Mouse (Mus musculus) hindbrain, embryonic 15.5 days (tissue): ENCODE results near the gene Pagr1b. TPM values are rescaled to one million over a fixed set of nuclear protein-coding genes. Genes with fewer than 3 reads are reported as not detected.

Source experiments
- ATAC-seq: fragments of 200-750 bp; cut with Nextera tagmentation; 2 replicates; pipeline ENCODE4 v1.8.0; 2017; ENCODE audit warnings: low read depth, moderate number of reproducible peaks, moderate TSS enrichment; ENCODE audit not compliant: low FRiP score
- H3K27ac ChIP-seq: fragments of 300-500 bp; sonication (generic); replicated peaks from 2 replicates; pipeline ENCODE4 v1.5.1; 2015; ENCODE audit warnings: mild to moderate bottlenecking, inconsistent platforms
- H3K27me3 ChIP-seq: fragments of 300-500 bp; sonication (generic); 2 replicates; pipeline ENCODE4 v1.6.1; 2015; ENCODE audit warnings: control low read depth, inconsistent platforms
- H3K36me3 ChIP-seq: fragments of 300-500 bp; sonication (generic); 2 replicates; pipeline ENCODE4 v1.6.1; 2015; ENCODE audit warnings: control low read depth, inconsistent platforms
- H3K4me1 ChIP-seq: fragments of 300-500 bp; sonication (generic); replicated peaks from 2 replicates; pipeline ENCODE4 v1.6.1; 2015; ENCODE audit warnings: control low read depth, inconsistent platforms
- H3K4me2 ChIP-seq: fragments of 300-500 bp; sonication (generic); 2 replicates; pipeline ENCODE4 v1.6.1; 2015; ENCODE audit warnings: moderate library complexity, mild to moderate bottlenecking, inconsistent platforms
- H3K4me3 ChIP-seq: fragments of 300-500 bp; sonication (generic); 2 replicates; pipeline ENCODE4 v1.5.1; 2015; ENCODE audit warnings: mild to moderate bottlenecking, inconsistent platforms
- H3K9ac ChIP-seq: fragments of 300-500 bp; sonication (generic); 2 replicates; pipeline ENCODE4 v1.6.1; 2015; ENCODE audit warnings: inconsistent platforms
- H3K9me3 ChIP-seq: fragments of 300-500 bp; sonication (generic); 2 replicates; pipeline ENCODE4 v1.6.1; 2016; ENCODE audit warnings: control low read depth, inconsistent platforms
- WGBS: fragments of 180-500 bp; shearing (Covaris S2); methylation state at CpG from one replicate; pipeline ENCODE4 v1.1.7; 2015; 5-methylcytosine and 5-hydroxymethylcytosine counted together
- microRNA-seq: library from miRNA; unstranded; fragments of <30 nt; microRNA quantifications from one replicate; pipeline ENCODE4, GENCODE M21; 2016
- polyA plus RNA-seq: library from polyadenylated mRNA; unstranded; fragments of >200 nt; fragmentation: Nextera tagmentation; extraction: Ambion mirVana; gene quantifications from 2 replicates; pipeline ENCODE4 v1.2.1, GENCODE M21; 2015

The Pagr1b gene
- polyA plus RNA-seq, 1 experiment from 2014 or later = not detected

DNA sequence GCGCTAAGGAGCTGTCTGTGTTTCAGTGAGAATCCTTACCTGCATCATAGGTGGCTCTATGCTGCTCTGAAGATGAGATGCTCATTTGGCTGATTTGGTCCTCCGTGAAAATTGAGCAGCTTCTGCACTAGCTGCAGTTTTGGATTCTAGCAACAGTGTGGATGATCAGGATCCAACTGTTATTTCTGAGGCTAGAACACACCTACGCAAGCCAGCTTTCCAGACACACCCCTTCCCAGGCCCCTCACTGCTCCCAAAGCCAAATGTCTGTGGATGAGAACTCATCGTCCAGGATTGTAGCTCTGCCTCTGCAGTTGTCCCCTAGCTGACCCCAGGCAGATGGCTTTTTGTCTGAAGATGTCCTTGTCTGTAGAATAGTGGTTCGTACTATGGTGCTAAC lies 55.2 kb downstream of the Pagr1b start:
- WGBS = 84% methylated on average over 5 of the region's 5 CpGs
- H3K36me3 ChIP-seq = peaks cover 74% of the 10 kb centered on the region
- H3K27ac ChIP-seq = no peak overlapping the region
- no peaks in the 10 kb centered on the region for H3K9me3 ChIP-seq
- ATAC-seq = no peak
- H3K4me1 ChIP-seq = no peaks in the 10 kb centered on the region
- H3K4me3 ChIP-seq = no peak overlapping the region
- no peak overlapping the region for H3K9ac ChIP-seq
- 0 out of 2 replicates have a peak, but pooled peaks cover 7% of the 10 kb centered on the region for H3K27me3 ChIP-seq
- no peak overlapping the region for H3K4me2 ChIP-seq

DNA sequence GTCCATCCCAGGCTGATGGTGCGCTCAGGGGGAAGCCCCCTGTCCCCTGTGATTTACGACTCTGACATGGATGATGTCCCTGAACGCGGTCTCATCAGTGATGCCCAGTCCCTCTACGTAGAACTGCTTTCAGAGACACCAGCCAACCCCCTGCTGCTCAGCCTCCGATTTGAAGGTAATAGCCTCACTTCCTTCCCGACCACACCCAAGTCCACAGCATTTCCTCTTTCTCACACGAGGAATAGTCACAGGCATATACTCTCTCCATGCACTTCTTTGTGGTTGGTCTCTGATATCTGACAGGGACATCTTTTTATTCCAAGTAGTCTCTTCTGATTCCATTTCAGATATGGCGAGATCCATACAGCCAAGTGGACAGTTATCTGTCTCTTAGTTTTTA lies 56.5 kb downstream of the Pagr1b start:
- Histone ChIP-seq H3K9ac (no peak overlapping the region), H3K4me1 (no peaks in the 10 kb centered on the region), H3K27ac (no peak overlapping the region), H3K9me3 (no peaks in the 10 kb centered on the region), H3K36me3 (peaks cover 71% of the 10 kb centered on the region), H3K4me3 (no peak overlapping the region), H3K27me3 (0 out of 2 replicates have a peak, but pooled peaks cover 7% of the 10 kb centered on the region), H3K4me2 (no peak overlapping the region)
- WGBS = 74% methylated on average over 9 of the region's 9 CpGs
- ATAC-seq = no peak

DNA sequence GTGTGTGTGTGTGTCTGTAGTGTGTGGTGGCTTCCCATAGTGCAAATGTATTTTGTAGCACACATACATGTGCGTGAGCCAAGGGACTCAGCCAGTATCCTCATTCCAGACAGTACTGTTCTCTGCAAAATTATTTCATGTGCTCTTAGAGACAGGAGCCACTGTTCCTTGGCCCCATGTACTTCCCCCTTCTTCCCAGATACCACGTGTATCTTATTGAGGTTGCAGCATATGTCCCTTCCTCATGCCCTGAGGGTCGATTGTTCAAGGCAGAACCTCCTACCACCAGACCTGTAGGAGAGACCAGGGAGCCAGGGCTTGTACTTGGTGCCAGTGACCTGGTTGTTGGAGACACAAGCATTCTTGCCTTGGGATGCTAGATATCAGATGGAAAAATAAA lies 61.2 kb downstream of the Pagr1b start:
- no peak for ATAC-seq
- Histone ChIP-seq H3K9me3 (no peaks in the 10 kb centered on the region), H3K27me3 (no peaks in the 10 kb centered on the region), H3K4me3 (no peak overlapping the region), H3K4me2 (no peak overlapping the region), H3K36me3 (peaks cover 38% of the 10 kb centered on the region), H3K4me1 (peaks cover 20% of the 10 kb centered on the region), H3K9ac (no peak overlapping the region), H3K27ac (no peak overlapping the region)
- WGBS = 74% methylated on average over 3 of the region's 3 CpGs

DNA sequence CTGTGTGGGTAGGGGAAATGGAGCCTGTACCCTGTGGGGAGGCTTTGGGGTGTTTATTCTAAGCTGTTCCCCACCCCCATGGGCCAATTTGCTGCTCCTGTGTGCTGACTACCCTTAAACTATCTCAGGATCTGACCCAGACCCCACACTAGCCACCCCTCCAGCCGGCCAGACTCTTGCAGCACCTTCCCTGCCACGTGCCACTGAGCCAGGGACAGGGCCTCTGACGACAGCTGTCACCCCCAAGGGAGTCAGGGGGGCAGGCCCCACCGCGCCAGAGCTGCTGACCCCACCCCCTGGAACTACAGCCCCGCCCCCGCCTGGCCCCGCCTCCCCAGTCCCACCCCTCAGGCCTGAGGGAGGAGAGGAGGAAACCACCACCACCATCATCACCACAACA lies 63.6 kb downstream of the Pagr1b start:
- Histone ChIP-seq H3K27me3 (no peaks in the 10 kb centered on the region), H3K4me2 (peak overlapping the region; percentile 84), H3K27ac (no peak overlapping the region), H3K4me1 (peaks cover 39% of the 10 kb centered on the region), H3K9me3 (no peaks in the 10 kb centered on the region), H3K4me3 (peak overlapping the region; percentile 53), H3K36me3 (peaks cover 14% of the 10 kb centered on the region), H3K9ac (peak overlapping the region; percentile 65; the same call in 1 of the 2 replicates)
- 1% methylated on average over 8 of the region's 8 CpGs for WGBS
- no peak for ATAC-seq

DNA sequence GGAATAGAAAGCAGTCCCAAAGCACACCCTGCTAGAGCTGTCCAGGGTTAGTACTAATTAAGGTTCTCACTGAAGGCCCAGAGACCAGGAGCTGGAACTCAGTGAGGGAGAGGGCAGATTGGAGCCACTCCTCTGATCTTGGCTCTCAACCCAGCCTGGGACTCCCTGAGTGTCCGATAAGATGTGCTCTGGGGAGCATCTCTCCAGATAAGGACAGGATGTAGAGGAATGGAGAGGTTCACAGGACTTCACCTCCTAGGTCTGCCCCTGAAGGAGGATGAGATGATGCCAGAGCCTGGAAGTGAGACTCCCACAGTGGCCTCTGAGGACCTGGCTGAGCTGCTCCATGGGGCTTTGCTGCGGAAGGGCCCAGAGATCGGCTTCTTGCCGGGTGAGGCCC lies 64.5 kb downstream of the Pagr1b start:
- Histone ChIP-seq H3K4me2 (peak overlapping the region; percentile 84), H3K36me3 (peaks cover 9% of the 10 kb centered on the region), H3K9ac (peak overlapping the region; percentile 65), H3K4me1 (peaks cover 48% of the 10 kb centered on the region), H3K27me3 (no peaks in the 10 kb centered on the region), H3K9me3 (no peaks in the 10 kb centered on the region), H3K27ac (peak overlapping the region; percentile 92), H3K4me3 (peak overlapping the region; percentile 53)
- ATAC-seq = no peak
- 28% methylated on average over 4 of the region's 4 CpGs for WGBS

Small RNAs within 50 kb of the gene (microRNA-seq; reads per million reads assigned to microRNA genes)
- gene Gm44343 = not detected

Other genes with a start within 250 kb of the Pagr1b start
- gene Ypel3, start 239.5 kb downstream of the Pagr1b start, polyA plus RNA-seq = 191 and 203 TPM in 2 replicates
- gene Tbx6, start 235.0 kb downstream of the Pagr1b start, polyA plus RNA-seq = 0.62 and 0.75 TPM in 2 replicates
- 174 and 176 TPM in 2 replicates for gene Ppp4c, start 224.0 kb downstream of the Pagr1b start, polyA plus RNA-seq
- gene Fam57b, start 218.8 kb downstream of the Pagr1b start, polyA plus RNA-seq = 49.9 and 60.8 TPM in 2 replicates
- gene 4930451I11Rik, start 184.8 kb downstream of the Pagr1b start, polyA plus RNA-seq = 0.43 TPM in 1 of 2 replicates, not detected in the other
- gene Doc2a, start 169.1 kb downstream of the Pagr1b start, polyA plus RNA-seq = 28.2 and 28.8 TPM in 2 replicates
- 22.6 and 24.0 TPM in 2 replicates for gene Hirip3, start 154.5 kb downstream of the Pagr1b start, polyA plus RNA-seq
- 91.5 and 94.6 TPM in 2 replicates for gene Ino80e, start 154.1 kb downstream of the Pagr1b start, polyA plus RNA-seq
- gene Taok2, start 131.8 kb downstream of the Pagr1b start, polyA plus RNA-seq = 56.2 and 58.1 TPM in 2 replicates
- gene Tmem219, start 93.6 kb downstream of the Pagr1b start, polyA plus RNA-seq = 28.6 and 30.4 TPM in 2 replicates
- 118 and 130 TPM in 2 replicates for gene Kctd13, start 87.6 kb downstream of the Pagr1b start, polyA plus RNA-seq
- gene Asphd1, start 66.9 kb downstream of the Pagr1b start, polyA plus RNA-seq = 9.8 and 10.1 TPM in 2 replicates
- gene Sez6l2, start 65.9 kb downstream of the Pagr1b start, polyA plus RNA-seq = 49.3 and 55.9 TPM in 2 replicates
- 131 and 140 TPM in 2 replicates for gene Cdipt, start 40.6 kb downstream of the Pagr1b start, polyA plus RNA-seq
- gene Cdiptos, start 40.4 kb downstream of the Pagr1b start, polyA plus RNA-seq = 0.67 and 1.4 TPM in 2 replicates
- gene Mvp, start 1.9 kb downstream of the Pagr1b start, polyA plus RNA-seq = 4.8 and 5.5 TPM in 2 replicates
- 28.1 and 46.9 TPM in 2 replicates for gene Pagr1a, start 868 bp upstream of the Pagr1b start, polyA plus RNA-seq
- 63.3 and 77.5 TPM in 2 replicates for gene Gm42742, start 4.6 kb upstream of the Pagr1b start, polyA plus RNA-seq
- gene Prrt2, start 4.7 kb upstream of the Pagr1b start, polyA plus RNA-seq = 54.2 and 62.4 TPM in 2 replicates
- 84.0 and 87.3 TPM in 2 replicates for gene Maz, start 10.6 kb upstream of the Pagr1b start, polyA plus RNA-seq
- gene Kif22, start 26.0 kb upstream of the Pagr1b start, polyA plus RNA-seq = 26.1 and 31.7 TPM in 2 replicates
- not detected in 2 replicates for gene Zg16, start 70.8 kb upstream of the Pagr1b start, polyA plus RNA-seq
- 2.0 and 3.3 TPM in 2 replicates for gene AI467606, start 74.9 kb upstream of the Pagr1b start, polyA plus RNA-seq
- gene Qprt, start 105.7 kb upstream of the Pagr1b start, polyA plus RNA-seq = 0.70 and 1.1 TPM in 2 replicates
- gene Spn, start 121.3 kb upstream of the Pagr1b start, polyA plus RNA-seq = 0.05 and 0.06 TPM in 2 replicates
- 72.1 and 72.3 TPM in 2 replicates for gene Cd2bp2, start 179.6 kb upstream of the Pagr1b start, polyA plus RNA-seq
- 37.2 and 38.8 TPM in 2 replicates for gene Tbc1d10b, start 192.0 kb upstream of the Pagr1b start, polyA plus RNA-seq
- gene Mylpf, start 192.4 kb upstream of the Pagr1b start, polyA plus RNA-seq = 4.9 and 5.0 TPM in 2 replicates
- 51.9 and 56.2 TPM in 2 replicates for gene Zfp553, start 216.6 kb upstream of the Pagr1b start, polyA plus RNA-seq
- gene Sept1, start 216.6 kb upstream of the Pagr1b start, polyA plus RNA-seq = 18.4 and 19.3 TPM in 2 replicates
- 72.0 and 80.9 TPM in 2 replicates for gene Zfp771, start 227.8 kb upstream of the Pagr1b start, polyA plus RNA-seq
- gene Dctpp1, start 244.2 kb upstream of the Pagr1b start, polyA plus RNA-seq = 122 TPM in 2 replicates